Mouse (Mus musculus): Measurements from ENCODE around the gene Prkn. TPM values are rescaled to one million over a fixed set of nuclear protein-coding genes. Genes with fewer than 3 reads are reported as not detected.

Prkn gene
- total RNA-seq, 2 experiments from 2014 or later: 16.6 to 16.8 TPM

DNA sequence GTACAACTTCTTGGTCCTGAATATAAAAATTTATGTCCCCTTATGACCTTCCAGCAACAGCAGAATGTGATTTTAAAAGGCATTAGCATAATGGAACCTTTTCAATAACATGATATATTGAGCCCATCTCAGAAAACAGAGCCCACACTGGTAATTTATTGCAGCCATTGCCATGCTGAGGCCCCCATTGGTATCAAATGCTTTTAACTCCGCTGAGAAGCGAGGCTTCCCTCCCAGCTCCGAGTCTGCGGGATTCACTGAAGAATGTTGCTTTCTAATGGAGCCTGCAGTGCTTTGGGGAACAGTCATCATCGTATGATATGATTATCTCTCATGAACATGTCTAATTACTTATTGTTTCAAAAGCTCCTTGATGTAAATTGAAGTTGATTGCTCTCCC, 421.5 kb downstream of the Prkn start:
- DNase-seq (ENCODE audit: low spot score in 2 of 2): no peak

DNA sequence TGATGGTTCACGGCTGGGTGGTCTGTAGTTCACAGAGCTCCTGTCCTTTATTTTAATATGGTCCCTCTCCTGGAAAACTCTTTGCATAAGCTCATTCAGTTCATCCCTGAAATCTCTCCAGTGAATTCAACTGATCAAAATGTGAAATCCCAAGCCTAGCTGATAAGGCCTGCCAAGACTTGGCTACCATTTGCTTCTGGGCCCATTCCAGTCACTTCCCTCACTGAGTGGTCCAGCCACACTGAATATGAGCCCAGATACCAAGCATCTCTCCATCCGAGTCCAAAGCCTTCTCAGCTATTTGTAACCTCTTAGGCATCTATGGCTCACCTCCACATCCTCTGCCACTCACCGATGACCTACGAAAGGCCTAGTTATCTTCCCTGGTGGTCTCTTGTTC, 427.8 kb downstream of the Prkn start:
- DNase-seq (ENCODE audit: low spot score in 2 of 2): no peak

DNA sequence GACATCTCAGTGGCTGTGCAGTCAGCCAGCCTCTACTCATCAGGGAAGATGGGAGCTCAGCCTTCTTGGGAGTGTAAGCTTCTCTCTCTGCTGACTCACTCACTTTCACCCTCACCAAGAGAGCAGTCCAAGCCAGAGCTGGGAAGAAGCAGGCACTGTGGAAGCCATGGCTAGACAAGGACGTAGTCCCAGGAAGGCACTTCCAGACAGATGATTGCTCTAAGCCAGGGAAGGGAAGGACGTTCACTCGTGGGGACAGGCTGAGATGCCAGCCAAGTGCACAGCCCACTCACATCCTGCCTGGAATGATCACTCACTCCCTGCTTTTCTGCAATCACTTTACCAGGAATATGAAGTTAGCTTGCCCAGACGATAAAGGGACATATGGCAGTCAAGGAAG, 430.0 kb downstream of the Prkn start:
- peak in 1 of 2 experiments; percentile 44 for DNase-seq (ENCODE audit: low spot score in 2 of 2)

DNA sequence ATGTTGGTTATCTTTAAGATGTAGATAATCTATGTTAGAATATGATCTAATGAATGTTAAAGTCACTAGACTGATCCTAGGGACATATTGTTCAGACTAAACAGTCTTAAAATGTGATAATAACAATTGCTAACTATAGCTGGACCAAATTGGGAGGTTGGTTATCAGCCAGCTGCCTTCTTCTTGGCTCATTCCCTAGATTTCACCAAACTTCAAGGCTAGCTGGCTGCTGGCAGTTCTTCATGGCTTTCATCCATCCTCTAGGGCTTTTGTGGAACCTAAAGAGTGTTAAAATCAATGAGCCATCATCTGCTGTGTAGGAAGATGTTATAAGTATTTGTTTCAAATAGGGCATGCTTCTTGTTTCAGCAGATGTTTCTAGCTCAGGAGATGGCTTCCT, 431.7 kb downstream of the Prkn start:
- DNase-seq (ENCODE audit: low spot score in 2 of 2): peak; percentile 33 to 70

DNA sequence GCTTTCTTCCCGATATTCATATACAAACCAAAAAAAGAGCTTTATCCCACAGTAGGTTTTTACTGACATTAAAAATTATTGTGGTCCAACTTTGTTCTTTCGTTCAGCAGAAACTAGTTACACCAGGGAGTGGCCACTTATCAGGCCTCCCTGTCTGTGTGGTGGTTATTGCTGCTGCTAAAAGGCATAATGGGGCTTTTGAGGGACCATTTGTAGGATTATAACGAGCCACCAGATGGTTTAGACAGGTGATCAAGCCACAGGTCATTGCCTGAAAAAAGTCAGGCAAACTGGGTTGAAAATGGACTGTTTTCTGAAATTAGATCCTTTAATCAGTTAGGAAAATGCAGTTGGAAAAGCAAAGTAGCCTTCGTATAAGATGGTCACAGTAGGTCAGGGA, 444.1 kb downstream of the Prkn start:
- no peak for DNase-seq (ENCODE audit: low spot score in 2 of 2)

DNA sequence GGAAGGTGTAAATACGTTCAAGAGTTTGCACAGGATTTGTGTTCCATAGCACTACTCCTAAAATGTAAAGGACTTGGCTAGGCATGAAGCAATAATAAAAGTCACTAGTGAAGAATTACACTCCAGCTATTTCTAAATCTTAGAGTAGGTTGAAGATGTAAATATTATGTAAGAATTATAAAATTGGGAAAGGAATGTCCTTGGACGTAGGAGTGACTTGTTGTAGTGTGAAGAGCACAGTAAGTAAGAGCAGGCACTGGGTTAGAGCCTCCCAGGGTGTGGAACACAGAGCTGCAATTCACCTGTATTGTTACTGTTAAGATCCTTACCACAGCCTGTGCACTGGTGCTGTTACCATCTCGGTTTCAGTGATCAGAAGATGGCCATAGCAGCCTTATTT, 450.0 kb downstream of the Prkn start:
- DNase-seq (ENCODE audit: low spot score in 2 of 2): no peak

DNA sequence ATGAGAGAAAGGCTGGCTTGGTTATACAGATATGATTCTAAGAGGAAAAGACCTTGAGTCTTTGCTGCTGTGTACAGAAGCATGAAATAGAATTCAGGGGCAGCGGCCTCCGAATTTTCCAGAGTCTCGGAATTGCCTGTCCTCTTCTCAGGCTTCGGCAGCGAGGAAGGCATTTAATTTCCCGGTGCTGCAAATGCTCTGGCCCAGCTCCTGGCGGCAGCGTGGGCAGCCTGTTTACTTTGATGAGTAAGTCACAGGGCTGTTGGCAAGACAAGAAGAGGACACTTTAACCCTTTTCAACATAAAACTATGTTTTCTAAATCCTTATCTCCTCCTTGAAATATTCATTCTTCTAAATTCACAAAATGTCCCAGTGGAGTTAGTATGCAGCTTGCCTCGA, 462.9 kb downstream of the Prkn start:
- DNase-seq (ENCODE audit: low spot score in 2 of 2): peak; percentile 36 to 73

DNA sequence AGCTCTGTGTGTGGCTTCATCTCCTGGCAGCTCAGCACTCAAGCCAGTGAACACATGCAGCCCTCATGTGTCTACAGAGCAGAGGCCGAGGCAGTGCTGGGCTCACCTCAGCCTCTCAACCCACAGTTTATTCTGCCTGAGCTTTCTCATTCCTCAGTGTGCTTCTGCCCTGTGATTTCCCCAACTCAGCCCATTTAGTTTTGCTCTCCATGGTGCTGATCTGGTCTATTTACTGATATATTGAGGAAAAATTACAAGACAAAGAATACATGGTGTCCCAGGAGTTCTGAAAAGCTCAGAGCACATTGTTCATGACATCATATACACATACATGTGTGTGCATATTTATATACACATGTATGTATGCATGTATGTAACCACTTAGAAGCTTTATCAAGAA, 469.7 kb downstream of the Prkn start:
- DNase-seq (ENCODE audit: low spot score in 2 of 2): no peak

DNA sequence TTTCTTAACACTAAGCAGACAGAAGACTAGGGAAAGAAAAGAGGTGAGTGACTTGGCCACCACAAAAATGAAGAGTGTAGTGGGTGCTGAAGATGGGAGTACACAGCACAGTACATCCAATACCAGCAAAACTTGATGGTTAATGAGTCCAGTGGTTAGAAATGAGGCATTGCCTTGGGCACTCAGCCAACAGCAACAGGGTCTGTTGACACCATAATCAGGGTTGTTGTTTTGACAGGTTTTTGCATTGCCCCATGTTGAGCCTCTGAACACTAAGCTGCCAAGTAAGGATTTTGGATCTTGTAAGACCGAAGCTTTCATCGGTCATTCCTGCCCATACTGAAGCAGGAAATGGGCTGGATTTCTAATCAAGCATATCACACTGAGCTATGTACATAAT, 474.0 kb downstream of the Prkn start:
- DNase-seq (ENCODE audit: low spot score in 2 of 2): no peak

DNA sequence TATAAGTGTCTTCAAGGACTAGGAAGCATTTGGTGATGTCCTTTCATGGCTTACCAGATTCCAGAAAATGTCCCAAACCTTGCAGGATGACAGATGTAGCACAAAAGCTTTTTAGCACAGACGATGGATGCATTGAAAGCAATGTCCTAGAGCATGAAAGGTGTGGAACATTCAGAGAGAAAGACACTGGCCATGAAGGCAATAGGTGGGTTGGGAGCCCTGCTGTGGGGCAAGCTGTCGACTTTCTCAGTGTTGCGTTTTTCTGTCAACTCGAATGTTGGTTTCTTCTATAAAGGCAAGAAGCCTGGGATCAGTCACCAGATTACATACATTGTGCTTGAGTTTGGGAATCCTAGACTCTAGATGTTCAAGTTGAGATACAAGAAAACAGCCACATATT, 475.5 kb downstream of the Prkn start:
- DNase-seq (ENCODE audit: low spot score in 2 of 2): no peak

DNA sequence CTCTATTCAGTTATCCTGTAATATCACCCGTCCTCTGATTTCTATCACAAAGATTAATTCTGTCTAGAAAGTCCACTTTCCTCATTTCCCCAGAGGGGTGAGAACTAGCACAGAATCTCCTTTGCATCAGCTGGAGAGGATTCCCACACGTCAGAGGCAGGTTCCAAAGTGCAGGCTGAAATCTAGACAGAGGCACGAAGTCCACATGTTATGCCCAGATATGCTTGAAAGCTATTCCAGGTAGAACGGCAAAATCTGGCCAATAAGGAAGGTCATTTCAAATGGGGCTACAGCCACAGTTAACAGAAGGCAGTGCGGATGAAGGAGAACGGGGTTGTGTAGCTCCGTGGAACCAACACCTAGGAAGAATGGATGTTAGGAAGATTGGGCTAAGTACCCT, 478.8 kb downstream of the Prkn start:
- no peak for DNase-seq (ENCODE audit: low spot score in 2 of 2)

DNA sequence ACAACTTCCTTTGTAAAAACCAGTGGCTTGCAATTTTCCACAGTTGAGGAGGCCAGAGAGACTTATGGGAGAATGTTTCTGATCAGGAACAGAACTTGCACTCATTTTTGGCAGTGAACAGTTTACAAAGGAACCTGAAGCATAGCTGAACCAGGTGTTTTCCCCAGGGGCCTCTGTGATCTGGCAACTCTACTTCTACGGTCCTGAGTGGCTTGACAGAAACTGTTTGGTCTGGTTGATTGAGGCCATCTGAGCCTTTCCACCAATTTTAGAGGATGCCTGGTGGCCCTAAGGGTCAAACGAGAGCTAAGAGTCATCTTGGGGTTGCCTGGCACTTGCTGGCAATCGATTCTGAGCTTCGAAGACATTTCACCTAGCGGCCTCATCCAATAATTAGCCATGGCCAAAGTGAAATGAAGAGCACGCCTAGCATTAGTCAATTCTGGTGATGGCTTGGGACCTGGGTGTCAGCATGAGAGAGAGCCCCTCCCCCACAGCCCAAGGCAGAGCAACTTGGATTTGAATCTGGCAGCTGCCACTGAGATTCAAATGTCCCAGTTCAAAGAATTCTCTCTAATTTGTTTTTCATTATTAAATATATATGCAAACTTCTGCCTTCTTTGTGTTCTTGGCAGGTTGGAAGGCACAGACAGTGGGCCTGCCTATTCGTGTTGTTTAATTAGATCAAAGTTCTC, 479.6 kb downstream of the Prkn start:
- DNase-seq (ENCODE audit: low spot score in 2 of 2): peak in 1 of 2 experiments; percentile 13

DNA sequence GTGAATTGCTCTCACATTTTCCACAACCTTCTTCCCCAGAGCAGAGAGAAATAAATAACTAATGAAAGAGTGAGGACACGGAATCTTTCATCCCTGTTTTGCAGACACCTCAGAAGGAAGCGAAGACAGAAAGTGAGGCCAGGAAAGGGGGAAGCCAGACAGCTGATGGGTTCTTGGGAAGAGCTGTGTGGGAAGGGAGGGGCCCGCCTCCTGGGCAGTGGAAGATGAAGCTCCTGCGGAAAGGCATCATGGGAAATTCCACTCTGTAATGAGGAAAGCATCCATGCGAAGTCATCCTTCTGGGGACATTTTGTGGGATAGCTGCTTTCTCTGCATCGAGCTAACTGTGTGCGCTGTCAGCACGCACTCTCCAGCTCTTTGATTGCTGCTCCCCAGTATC, 491.9 kb downstream of the Prkn start:
- no peak for DNase-seq (ENCODE audit: low spot score in 2 of 2)

DNA sequence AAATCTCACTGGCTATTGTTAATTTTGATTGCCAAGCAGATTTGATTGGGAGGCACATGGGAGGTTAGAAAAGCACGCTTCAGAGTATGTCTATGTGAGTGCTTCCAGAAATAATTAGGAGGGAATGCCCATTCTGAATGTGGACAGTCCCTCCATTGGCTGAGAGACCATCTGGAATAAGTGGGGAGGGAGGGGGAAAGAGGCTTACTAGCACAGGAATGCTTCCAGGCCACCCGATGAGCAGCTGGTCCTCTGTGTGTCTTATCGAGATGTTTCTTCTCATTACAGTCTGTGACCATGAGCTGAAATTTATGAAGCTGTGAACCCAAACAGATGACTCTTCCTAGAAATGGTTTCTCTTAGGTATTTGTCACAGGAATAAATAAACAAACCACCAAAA, 493.6 kb downstream of the Prkn start:
- DNase-seq (ENCODE audit: low spot score in 2 of 2): no peak

DNA sequence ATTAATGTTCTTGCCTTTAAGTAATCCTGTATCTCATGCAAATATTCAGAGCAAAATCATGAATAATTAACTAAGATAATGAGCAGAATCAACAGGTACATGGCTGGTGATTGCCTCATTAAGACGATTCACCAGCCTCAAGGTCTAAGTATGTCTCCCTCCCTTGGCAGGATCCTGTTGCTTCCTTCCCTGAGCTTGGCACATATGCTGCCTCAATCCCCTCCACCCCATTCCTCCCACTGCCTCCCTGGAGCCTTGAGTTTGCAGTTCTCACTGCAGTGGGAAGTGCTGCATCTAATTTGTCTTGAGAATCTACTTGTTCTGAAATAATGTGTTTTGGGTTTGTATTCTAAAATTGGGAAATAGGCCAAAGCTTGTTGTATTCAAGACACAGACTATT, 496.0 kb downstream of the Prkn start:
- peak; percentile 30 to 44 for DNase-seq (ENCODE audit: low spot score in 2 of 2)

DNA sequence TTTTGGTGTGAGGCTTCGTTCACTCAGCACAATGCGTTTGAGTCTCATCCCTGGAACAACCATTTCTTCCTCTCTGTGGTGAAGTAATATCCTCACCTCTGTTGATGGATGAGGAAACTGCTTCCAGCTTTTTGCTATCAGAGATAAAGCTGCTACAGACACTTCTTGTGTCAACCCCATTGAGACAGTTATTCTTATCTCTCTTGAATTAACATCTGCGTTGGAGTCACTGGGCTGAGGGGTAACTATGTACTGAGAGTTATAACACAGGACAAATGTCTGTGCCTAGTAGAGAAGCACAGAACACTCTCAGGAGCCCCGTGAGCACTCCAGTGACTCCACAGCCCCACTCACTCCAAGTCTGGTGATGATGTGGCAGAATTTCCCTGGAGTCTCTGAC, 500.2 kb downstream of the Prkn start:
- DNase-seq (ENCODE audit: low spot score in 2 of 2): no peak

DNA sequence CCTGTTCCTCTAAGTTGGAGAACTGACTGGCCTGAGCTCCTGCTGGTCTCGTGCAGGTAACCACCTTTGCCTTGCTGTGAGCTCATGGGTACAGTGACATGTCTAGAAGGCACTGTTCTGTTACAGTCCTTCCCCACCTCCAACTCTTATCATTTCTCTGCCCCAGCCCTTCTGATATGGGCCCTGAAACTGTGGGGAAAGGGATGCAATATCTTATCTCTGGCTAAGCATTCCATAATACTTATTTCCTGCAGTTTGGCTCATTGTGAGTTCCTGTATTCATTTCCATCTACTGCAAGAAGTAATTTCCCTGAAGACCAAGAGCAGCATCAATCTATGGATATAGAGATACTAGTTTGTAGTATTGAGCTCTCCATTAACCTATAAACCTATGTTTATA, 506.1 kb downstream of the Prkn start:
- no peak for DNase-seq (ENCODE audit: low spot score in 2 of 2)

DNA sequence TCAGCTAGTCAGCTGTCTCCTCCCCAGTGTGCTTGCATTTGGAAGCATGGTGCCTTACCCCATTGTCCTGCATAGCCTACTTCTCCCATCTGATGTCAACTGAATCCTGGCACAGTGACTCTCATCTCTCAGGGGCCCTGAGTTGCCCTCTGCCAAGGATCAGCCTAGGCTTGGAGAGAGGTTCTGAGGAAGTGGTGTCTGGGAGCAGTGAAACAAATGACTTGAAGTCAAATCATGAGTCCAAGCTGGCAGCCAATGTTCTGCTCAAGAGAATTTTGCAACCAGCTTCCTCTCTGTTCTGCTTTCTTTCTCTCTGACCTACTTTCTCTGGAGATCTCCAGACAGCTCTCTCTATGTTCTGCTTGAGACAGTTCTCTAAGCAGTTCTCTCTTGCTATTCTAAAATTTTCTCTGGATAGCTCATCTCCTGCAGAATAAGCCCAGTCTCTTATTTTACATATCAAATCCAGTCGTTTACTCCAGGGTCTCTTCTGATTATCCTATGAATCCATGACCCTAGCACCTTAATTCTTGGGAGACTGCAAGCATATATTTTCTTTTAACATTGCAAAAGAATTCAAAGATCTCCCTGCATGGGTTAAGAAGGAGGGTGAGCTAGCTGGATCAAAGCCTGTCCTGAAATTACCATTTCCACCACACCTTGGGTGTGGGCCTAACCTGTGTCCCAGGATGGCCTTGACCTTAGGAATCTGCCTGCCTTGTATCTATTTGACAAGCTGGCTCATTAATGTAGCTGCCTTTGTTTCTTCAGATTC, 512.8 kb downstream of the Prkn start:
- no peak for DNase-seq (ENCODE audit: low spot score in 2 of 2)

DNA sequence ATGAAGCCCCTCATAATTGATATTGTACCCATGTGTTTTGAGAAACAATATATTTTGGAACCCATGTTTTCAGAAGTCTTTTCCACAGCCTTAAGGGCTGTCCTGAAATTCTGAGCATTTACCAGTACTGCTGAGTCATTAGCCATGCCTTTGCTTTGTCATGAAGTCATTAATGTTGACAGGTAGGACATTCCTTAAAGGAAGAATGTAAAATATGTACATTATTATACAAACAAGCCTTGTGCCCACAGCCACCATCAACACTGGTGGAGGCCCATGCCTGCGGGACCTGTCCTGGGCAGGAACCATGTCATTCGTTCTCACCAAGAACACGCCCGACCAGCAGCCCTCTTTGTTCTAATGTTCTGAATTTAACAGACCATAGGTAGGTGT, 513.4 kb downstream of the Prkn start:
- DNase-seq (ENCODE audit: low spot score in 2 of 2): no peak

DNA sequence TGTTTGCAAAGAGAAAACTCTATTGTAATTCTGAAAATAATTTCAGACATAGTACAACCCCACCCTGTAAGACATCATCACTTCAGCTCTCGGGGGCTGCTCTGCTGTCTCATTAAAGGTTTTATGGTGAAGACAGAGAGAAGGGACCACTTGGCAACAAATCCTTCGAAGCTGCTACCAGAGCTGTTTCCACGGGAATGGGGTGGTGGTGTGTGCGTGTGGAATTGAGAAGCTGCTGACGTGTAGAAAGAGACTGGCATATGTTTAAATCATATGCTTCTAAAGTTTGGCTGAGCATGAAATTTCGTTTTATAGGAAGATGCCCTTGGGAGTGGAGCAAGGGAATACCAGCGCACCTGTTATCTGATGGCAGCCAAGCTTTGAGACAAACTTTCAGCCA, 514.2 kb downstream of the Prkn start:
- peak in 1 of 2 experiments; percentile 41 for DNase-seq (ENCODE audit: low spot score in 2 of 2)

DNA sequence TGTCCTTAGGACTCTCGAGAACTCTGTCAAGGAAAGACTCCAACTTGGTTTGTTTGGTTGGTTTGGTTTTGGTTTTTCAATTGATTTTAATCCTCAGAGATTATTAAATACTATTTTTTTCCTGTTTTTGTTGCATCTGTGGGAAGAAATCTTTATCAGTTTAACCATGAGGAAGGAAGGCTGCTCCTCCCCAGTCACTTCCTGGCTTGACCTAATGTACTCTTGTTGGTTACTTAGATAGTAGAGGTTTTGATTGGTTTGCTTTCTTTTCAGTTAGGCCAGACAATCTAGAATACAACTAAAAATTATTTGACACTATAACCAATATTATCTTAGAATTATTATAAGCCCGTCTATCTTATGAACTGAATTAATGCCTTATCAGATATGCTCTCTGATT, 535.3 kb downstream of the Prkn start:
- no peak for DNase-seq (ENCODE audit: low spot score in 2 of 2)

DNA sequence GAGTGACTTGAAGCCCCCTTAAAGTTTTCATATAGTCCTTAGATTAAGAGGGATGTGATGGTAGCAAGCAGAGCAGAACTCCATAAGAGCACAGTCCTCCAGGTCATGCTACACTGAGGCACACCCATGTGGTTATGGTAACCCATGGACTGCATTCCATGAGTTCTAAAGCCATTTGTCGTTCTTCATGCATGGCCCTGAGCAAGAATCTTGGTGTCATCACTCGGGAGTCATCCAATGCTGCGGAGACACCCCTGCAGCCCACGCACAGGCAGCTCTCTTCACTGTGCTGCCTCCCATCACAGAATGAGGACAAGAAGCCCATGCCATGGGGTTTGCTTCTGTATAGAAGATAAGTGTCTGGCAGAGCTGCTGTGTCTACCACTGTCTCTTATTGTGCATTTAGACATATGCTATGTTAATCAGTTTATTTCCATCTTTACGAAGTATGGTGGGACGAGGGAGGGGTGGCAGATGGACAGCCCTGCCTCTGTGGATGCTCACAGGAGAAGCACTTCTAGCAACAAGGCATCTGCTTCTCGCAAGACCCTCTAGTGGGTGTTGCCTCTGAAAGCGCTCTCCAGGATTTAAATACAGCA, 543.3 kb downstream of the Prkn start:
- DNase-seq (ENCODE audit: low spot score in 2 of 2): no peak

DNA sequence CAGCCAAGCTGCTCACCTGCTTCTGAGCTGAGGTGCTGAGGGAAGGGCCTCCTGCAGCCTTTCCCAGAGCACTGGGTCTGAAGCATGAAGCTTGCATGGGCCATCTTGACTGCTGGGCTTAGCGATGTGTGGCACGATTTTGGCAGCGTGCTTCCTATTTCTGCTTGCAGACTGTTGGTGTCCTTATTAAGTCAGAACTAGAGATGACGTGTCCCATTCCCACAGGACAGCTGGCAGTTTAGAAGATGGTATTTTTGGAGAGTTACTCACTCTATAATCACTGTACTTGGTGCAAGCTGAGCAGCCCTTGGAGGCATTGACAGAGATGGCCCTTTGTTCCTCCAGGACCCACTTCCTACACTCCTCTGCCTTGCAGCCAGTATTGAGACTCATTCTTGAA, 545.1 kb downstream of the Prkn start:
- peak; percentile 71 to 86 for DNase-seq (ENCODE audit: low spot score in 2 of 2)

Data from layer of hippocampus, adult 18-20 months (tissue).